Mouse (Mus musculus) testis, postnatal 14 days (tissue): ENCODE measurements at regions not wholly inside any gene's neighbourhood (a gene's known extent, or its start where the extent isn't known, plus 50 kb on each side); places are given as distances from the start of the nearest gene placed in this dataset.

Experiments used
- DNase-seq: peaks from one replicate; pipeline ENCODE4 v3.0.0; 2021; ENCODE audit warnings: low spot score

- no peak for DNase-seq
Observed at GRCm38 (mm10) chr14:100352961-100353452, 68.5 kb upstream of the Klf12 start.

GRCm38 (mm10) chr14:100351004-100351403 is 66.5 kb upstream of the Klf12 start:
- no peak for DNase-seq

- no peak for DNase-seq
Observed at GRCm38 (mm10) chr14:100350021-100350790, 65.7 kb upstream of the Klf12 start.

- no peak for DNase-seq
Observed at GRCm38 (mm10) chr14:100348336-100349164, 64.1 kb upstream of the Klf12 start.

GRCm38 (mm10) chr14:100336926-100337325 is 52.4 kb upstream of the Klf12 start:
- DNase-seq = no peak
